Mouse (Mus musculus) G1E (cell line): ENCODE measurements around the gene Trabd. TPM values are rescaled to one million over a fixed set of nuclear protein-coding genes. Genes with fewer than 3 reads are reported as not detected.
A peak's percentile ranks its signal among the peaks of the same experiment; 100 is the strongest.

Experiments
- ATAC-seq: 2 replicates; pipeline ENCODE4 v1.8.0; 2016; ENCODE audit warnings: mild to moderate bottlenecking; ENCODE audit not compliant: insufficient number of reproducible peaks, poor library complexity, low FRiP score, severe bottlenecking; ENCODE audit errors: extremely low read depth
- DNase-seq: peaks from one replicate; pipeline ENCODE4 v3.0.0; 2012; ENCODE audit warnings: low spot score
- H3K27me3 ChIP-seq: 2 replicates; pipeline ENCODE4 v1.6.1; 2012; ENCODE audit warnings: mild to moderate bottlenecking, low read length, inconsistent platforms; ENCODE audit not compliant: insufficient read depth
- H3K36me3 ChIP-seq: replicated peaks from 2 replicates; pipeline ENCODE3; 2012; ENCODE audit warnings: mild to moderate bottlenecking, inconsistent platforms
- H3K4me1 ChIP-seq: 2 replicates; pipeline ENCODE4 v1.6.1; 2012; ENCODE audit warnings: low read depth, low read length, inconsistent platforms, mixed read lengths; ENCODE audit not compliant: insufficient read depth
- H3K4me3 ChIP-seq: 2 replicates; pipeline ENCODE4 v1.5.1; 2012; ENCODE audit warnings: low read depth, mild to moderate bottlenecking, inconsistent platforms, low read length, moderate library complexity, mixed read lengths
- H3K9me3 ChIP-seq: replicated peaks from 2 replicates; pipeline ENCODE4 v1.6.1; 2012; ENCODE audit warnings: inconsistent platforms
- CTCF ChIP-seq: IDR thresholded peaks from 2 replicates; pipeline ENCODE4 v1.5.1; 2012; ENCODE audit warnings: low read depth, low read length, inconsistent platforms, mixed read lengths
- GATA1 ChIP-seq: IDR thresholded peaks from 2 replicates; pipeline ENCODE4 v1.6.1; 2012; ENCODE audit warnings: borderline replicate concordance, low read length, inconsistent platforms, mixed read lengths
- GATA2 ChIP-seq: IDR thresholded peaks from 2 replicates; pipeline ENCODE4 v1.6.1; 2012; ENCODE audit warnings: low read depth, low read length, inconsistent platforms, borderline replicate concordance
- POLR2AphosphoS5 ChIP-seq: IDR thresholded peaks from 2 replicates; pipeline ENCODE4 v1.6.1; 2012; ENCODE audit warnings: low read depth, low read length, inconsistent platforms; ENCODE audit not compliant: insufficient replicate concordance
- TAL1 ChIP-seq: conservative IDR thresholded peaks from 2 replicates; pipeline ENCODE4 v1.6.1; 2012; ENCODE audit warnings: low read depth, low read length, inconsistent platforms, mixed read lengths
- polyA plus RNA-seq: library from polyadenylated mRNA; stranded (reverse); fragments of >175 nt; gene quantifications from 2 replicates; pipeline ENCODE4 v1.2.3, GENCODE M21; 2012
- total RNA-seq, 2 experiments: library from RNA; stranded (forward) in 1 of 2; stranded (reverse) in 1 of 2; fragments of 200-1000 nt in 1 of 2; fragments of >200 nt in 1 of 2; fragmentation: Nextera tagmentation in 1 of 2; gene quantifications; 2 replicates each; pipeline ENCODE4 v1.2.3; 2014 to 2017

Trabd gene
- total and polyA plus RNA-seq, 3 experiments: 22.1 to 60.3 (median 27.6) TPM

- H3K27me3 ChIP-seq: no peaks in the 10 kb centered on the region; the same call in 1 of the 2 replicates
- no peak for DNase-seq
- no peak for ATAC-seq
- H3K4me1 ChIP-seq: peaks cover 7% of the 10 kb centered on the region; the same call in 1 of the 2 replicates
- H3K9me3 ChIP-seq: no peaks in the 10 kb centered on the region
- TF ChIP-seq POLR2AphosphoS5 (no peak), CTCF (no peak), GATA2 (no peak), GATA1 (no peak), TAL1 (no peak)
- 0 out of 2 replicates have a peak overlapping the region, but pooled peaks have one; percentile 14 for H3K4me3 ChIP-seq
- peaks cover 100% of the 10 kb centered on the region for H3K36me3 ChIP-seq
These were observed 25.9 kb downstream of the Trabd start for GRCm38 (mm10) chr15:89100823-89101222.

GRCm38 (mm10) chr15:89102646-89103045, 27.7 kb downstream of the Trabd start:
- no peak for DNase-seq
- Histone ChIP-seq H3K4me1 (peaks cover 7% of the 10 kb centered on the region; the same call in 1 of the 2 replicates), H3K36me3 (peaks cover 100% of the 10 kb centered on the region), H3K4me3 (no peak overlapping the region), H3K9me3 (no peaks in the 10 kb centered on the region), H3K27me3 (no peaks in the 10 kb centered on the region; the same call in 1 of the 2 replicates)
- no peak for TF ChIP-seq POLR2AphosphoS5
- TF ChIP-seq GATA2: no peak
- TF ChIP-seq TAL1: no peak
- TF ChIP-seq CTCF: no peak
- no peak for TF ChIP-seq GATA1
- ATAC-seq: no peak

DNA sequence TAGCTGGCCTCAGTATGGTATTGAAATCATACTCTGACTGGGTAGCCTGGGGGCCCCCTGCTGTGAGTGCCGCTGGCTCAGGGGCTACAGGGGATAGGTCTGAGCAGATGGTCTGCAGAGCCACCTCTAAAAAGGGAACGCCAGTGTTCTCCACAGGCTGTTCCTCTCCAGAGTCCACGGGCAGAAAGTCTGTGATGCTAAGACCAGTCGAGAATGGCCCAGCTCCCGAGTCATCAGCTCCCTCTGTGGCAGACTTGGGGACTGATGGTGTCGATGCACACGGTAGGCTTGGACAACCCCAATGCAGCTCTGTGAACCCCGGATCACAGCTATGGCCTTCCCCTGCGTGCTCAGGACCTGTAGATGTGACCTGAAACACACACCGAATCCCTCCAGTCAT, 29.0 kb downstream of the Trabd start:
- TF ChIP-seq GATA1 (no peak), GATA2 (no peak), POLR2AphosphoS5 (no peak), TAL1 (no peak), CTCF (no peak)
- Histone ChIP-seq H3K9me3 (no peaks in the 10 kb centered on the region), H3K36me3 (peaks cover 100% of the 10 kb centered on the region), H3K4me1 (peaks cover 7% of the 10 kb centered on the region; the same call in 1 of the 2 replicates), H3K27me3 (no peaks in the 10 kb centered on the region; the same call in 1 of the 2 replicates), H3K4me3 (no peak overlapping the region)
- ATAC-seq (no peak), DNase-seq (no peak)

- Histone ChIP-seq H3K36me3 (peaks cover 100% of the 10 kb centered on the region), H3K4me1 (peaks cover 7% of the 10 kb centered on the region; the same call in 1 of the 2 replicates), H3K4me3 (no peak overlapping the region), H3K9me3 (no peaks in the 10 kb centered on the region), H3K27me3 (no peaks in the 10 kb centered on the region; the same call in 1 of the 2 replicates)
- no peak for ATAC-seq
- DNase-seq: no peak
- TF ChIP-seq CTCF: no peak
- no peak for TF ChIP-seq POLR2AphosphoS5
- no peak for TF ChIP-seq GATA2
- no peak for TF ChIP-seq TAL1
- TF ChIP-seq GATA1: no peak
These were observed 29.5 kb downstream of the Trabd start for GRCm38 (mm10) chr15:89104425-89104824.

- Histone ChIP-seq H3K4me1 (0 out of 2 replicates have a peak, but pooled peaks cover 4% of the 10 kb centered on the region), H3K36me3 (peaks cover 100% of the 10 kb centered on the region), H3K4me3 (no peak overlapping the region), H3K9me3 (no peaks in the 10 kb centered on the region), H3K27me3 (no peaks in the 10 kb centered on the region; the same call in 1 of the 2 replicates)
- DNase-seq (no peak), ATAC-seq (no peak)
- TF ChIP-seq POLR2AphosphoS5 (no peak), GATA2 (no peak), TAL1 (no peak), GATA1 (no peak), CTCF (no peak)
These were observed 31.1 kb downstream of the Trabd start for GRCm38 (mm10) chr15:89106073-89106472.

- TF ChIP-seq GATA2 (no peak), CTCF (no peak), POLR2AphosphoS5 (no peak), TAL1 (no peak), GATA1 (no peak)
- DNase-seq (no peak), ATAC-seq (no peak)
- Histone ChIP-seq H3K36me3 (peaks cover 100% of the 10 kb centered on the region), H3K9me3 (no peaks in the 10 kb centered on the region), H3K27me3 (no peaks in the 10 kb centered on the region; the same call in 1 of the 2 replicates), H3K4me1 (0 out of 2 replicates have a peak, but pooled peaks cover under 1% of the 10 kb centered on the region), H3K4me3 (no peak overlapping the region)
These were observed 32.1 kb downstream of the Trabd start for GRCm38 (mm10) chr15:89106976-89107375.
